Mouse (Mus musculus) brain, embryonic 14.5 days (tissue): Measurements from ENCODE around the gene Sash3.

ENCODE experiments used
- CTCF ChIP-seq: fragments of 200-500 bp; IDR thresholded peaks from 2 replicates; pipeline ENCODE4 v1.5.1; 2012; ENCODE audit warnings: inconsistent platforms, mild to moderate bottlenecking, moderate library complexity, borderline replicate concordance; ENCODE audit not compliant: insufficient read depth, insufficient read length; ENCODE audit errors: extremely low read depth
- POLR2A ChIP-seq: fragments of 200-500 bp; IDR thresholded peaks from 2 replicates; pipeline ENCODE4 v1.6.1; 2012; ENCODE audit warnings: mild to moderate bottlenecking, inconsistent platforms, borderline replicate concordance; ENCODE audit not compliant: poor library complexity, insufficient read depth, insufficient read length, severe bottlenecking; ENCODE audit errors: extremely low read depth

GRCm38 (mm10) chrX:48146262-48146661, at the start of gene Sash3:
- TF ChIP-seq POLR2A (no peak), CTCF (no peak)
